Mouse (Mus musculus): ENCODE measurements around the gene Il18. TPM values are rescaled to one million over a fixed set of nuclear protein-coding genes. Genes with fewer than 3 reads are reported as not detected.

Il18 gene
- polyA plus RNA-seq, 1 experiment from 2014 or later: 0.88 TPM

Other genes starting within 250 kb of the Il18 start
- 335 and 349 TPM in 2 replicates for gene Rpl10-ps3, start 209.9 kb upstream of the Il18 start, polyA plus RNA-seq (2014; fragmentation: Nextera tagmentation; extraction: Ambion mirVana)
- 32.1 and 36.7 TPM in 2 replicates for gene Plet1, start 60.3 kb upstream of the Il18 start, polyA plus RNA-seq (2014; fragmentation: Nextera tagmentation; extraction: Ambion mirVana)
- gene Pts, start 26.1 kb upstream of the Il18 start, polyA plus RNA-seq (2014; fragmentation: Nextera tagmentation; extraction: Ambion mirVana): 85.3 and 89.4 TPM in 2 replicates
- 0.16 TPM in 1 of 2 replicates, not detected in the other for gene Bco2, start 354 bp downstream of the Il18 start, polyA plus RNA-seq (2014; fragmentation: Nextera tagmentation; extraction: Ambion mirVana)
- not detected in 2 replicates for gene Tex12, start 6.5 kb downstream of the Il18 start, polyA plus RNA-seq (2014; fragmentation: Nextera tagmentation; extraction: Ambion mirVana)
- 365 and 387 TPM in 2 replicates for gene Sdhd, start 49.0 kb downstream of the Il18 start, polyA plus RNA-seq (2014; fragmentation: Nextera tagmentation; extraction: Ambion mirVana)
- 301 and 415 TPM in 2 replicates for gene Timm8b, start 49.1 kb downstream of the Il18 start, polyA plus RNA-seq (2014; fragmentation: Nextera tagmentation; extraction: Ambion mirVana)
- gene Pih1d2, start 62.5 kb downstream of the Il18 start, polyA plus RNA-seq (2014; fragmentation: Nextera tagmentation; extraction: Ambion mirVana): 6.1 and 8.1 TPM in 2 replicates
- 28.4 and 28.5 TPM in 2 replicates for gene Nkapd1, start 62.6 kb downstream of the Il18 start, polyA plus RNA-seq (2014; fragmentation: Nextera tagmentation; extraction: Ambion mirVana)
- gene Dlat, start 105.0 kb downstream of the Il18 start, polyA plus RNA-seq (2014; fragmentation: Nextera tagmentation; extraction: Ambion mirVana): 48.1 and 60.9 TPM in 2 replicates
- gene Dixdc1, start 184.7 kb downstream of the Il18 start, polyA plus RNA-seq (2014; fragmentation: Nextera tagmentation; extraction: Ambion mirVana): 5.7 and 10.3 TPM in 2 replicates
- gene 2310030G06Rik, start 191.7 kb downstream of the Il18 start, polyA plus RNA-seq (2014; fragmentation: Nextera tagmentation; extraction: Ambion mirVana): 8.7 and 9.3 TPM in 2 replicates
- 15.7 and 20.6 TPM in 2 replicates for gene Cryab, start 196.5 kb downstream of the Il18 start, polyA plus RNA-seq (2014; fragmentation: Nextera tagmentation; extraction: Ambion mirVana)
- 0.72 and 1.0 TPM in 2 replicates for gene Hspb2, start 197.5 kb downstream of the Il18 start, polyA plus RNA-seq (2014; fragmentation: Nextera tagmentation; extraction: Ambion mirVana)
- gene Fdxacb1, start 213.4 kb downstream of the Il18 start, polyA plus RNA-seq (2014; fragmentation: Nextera tagmentation; extraction: Ambion mirVana): 11.1 and 11.5 TPM in 2 replicates
- gene Alg9, start 220.2 kb downstream of the Il18 start, polyA plus RNA-seq (2014; fragmentation: Nextera tagmentation; extraction: Ambion mirVana): 23.6 and 44.2 TPM in 2 replicates
- 35.7 and 37.8 TPM in 2 replicates for gene 1110032A03Rik, start 220.7 kb downstream of the Il18 start, polyA plus RNA-seq (2014; fragmentation: Nextera tagmentation; extraction: Ambion mirVana)